Mouse (Mus musculus) forebrain, embryonic 16.5 days (tissue): ENCODE results near the gene Ttc39b. TPM values are rescaled to one million over a fixed set of nuclear protein-coding genes. Genes with fewer than 3 reads are reported as not detected.

ENCODE experiments used
- ATAC-seq: fragments of 200-750 bp; cut with Nextera tagmentation; 2 replicates; pipeline ENCODE4 v1.8.0; 2017; ENCODE audit warnings: mild to moderate bottlenecking, moderate library complexity
- H3K27ac ChIP-seq: fragments of 300-500 bp; sonication (generic); 2 replicates; pipeline ENCODE4 v1.5.1; 2014; ENCODE audit warnings: low read length, control low read depth
- H3K27me3 ChIP-seq: fragments of 300-500 bp; sonication (generic); replicated peaks from 2 replicates; pipeline ENCODE4 v1.6.1; 2014; ENCODE audit warnings: low read length; ENCODE audit not compliant: control insufficient read depth, insufficient read depth
- H3K36me3 ChIP-seq: fragments of 300-500 bp; sonication (generic); 2 replicates; pipeline ENCODE4 v1.6.1; 2014; ENCODE audit not compliant: control insufficient read depth, insufficient read depth
- H3K4me1 ChIP-seq: fragments of 300-500 bp; sonication (generic); replicated peaks from 2 replicates; pipeline ENCODE4 v1.6.1; 2014; ENCODE audit warnings: low read length; ENCODE audit not compliant: control insufficient read depth, insufficient read depth
- H3K4me2 ChIP-seq: fragments of 300-500 bp; sonication (generic); 2 replicates; pipeline ENCODE4 v1.6.1; 2014; ENCODE audit warnings: mild to moderate bottlenecking, low read length, control low read depth
- H3K4me3 ChIP-seq: fragments of 300-500 bp; sonication (generic); replicated peaks from 2 replicates; pipeline ENCODE4 v1.5.1; 2014; ENCODE audit warnings: mild to moderate bottlenecking, low read length, control low read depth
- H3K9ac ChIP-seq: fragments of 300-500 bp; sonication (generic); replicated peaks from 2 replicates; pipeline ENCODE4 v1.6.1; 2014; ENCODE audit warnings: low read depth, low read length, control low read depth
- H3K9me3 ChIP-seq: fragments of 300-500 bp; sonication (generic); 2 replicates; pipeline ENCODE4 v1.6.1; 2016; ENCODE audit warnings: low read length; ENCODE audit not compliant: control insufficient read depth
- WGBS: fragments of 180-500 bp; shearing (Covaris S2); extraction: QIAGEN DNeasy Blood & Tissue Kit; methylation state at CpG from one replicate; pipeline ENCODE4 v1.1.7; 2014; 5-methylcytosine and 5-hydroxymethylcytosine counted together
- polyA plus RNA-seq: library from polyadenylated mRNA; unstranded; fragments of >200 nt; fragmentation: Nextera tagmentation; extraction: Ambion mirVana; gene quantifications from 2 replicates; pipeline ENCODE4 v1.2.1, GENCODE M21; 2015

Gene Ttc39b
- 12.1 and 12.6 TPM in 2 replicates for polyA plus RNA-seq

DNA sequence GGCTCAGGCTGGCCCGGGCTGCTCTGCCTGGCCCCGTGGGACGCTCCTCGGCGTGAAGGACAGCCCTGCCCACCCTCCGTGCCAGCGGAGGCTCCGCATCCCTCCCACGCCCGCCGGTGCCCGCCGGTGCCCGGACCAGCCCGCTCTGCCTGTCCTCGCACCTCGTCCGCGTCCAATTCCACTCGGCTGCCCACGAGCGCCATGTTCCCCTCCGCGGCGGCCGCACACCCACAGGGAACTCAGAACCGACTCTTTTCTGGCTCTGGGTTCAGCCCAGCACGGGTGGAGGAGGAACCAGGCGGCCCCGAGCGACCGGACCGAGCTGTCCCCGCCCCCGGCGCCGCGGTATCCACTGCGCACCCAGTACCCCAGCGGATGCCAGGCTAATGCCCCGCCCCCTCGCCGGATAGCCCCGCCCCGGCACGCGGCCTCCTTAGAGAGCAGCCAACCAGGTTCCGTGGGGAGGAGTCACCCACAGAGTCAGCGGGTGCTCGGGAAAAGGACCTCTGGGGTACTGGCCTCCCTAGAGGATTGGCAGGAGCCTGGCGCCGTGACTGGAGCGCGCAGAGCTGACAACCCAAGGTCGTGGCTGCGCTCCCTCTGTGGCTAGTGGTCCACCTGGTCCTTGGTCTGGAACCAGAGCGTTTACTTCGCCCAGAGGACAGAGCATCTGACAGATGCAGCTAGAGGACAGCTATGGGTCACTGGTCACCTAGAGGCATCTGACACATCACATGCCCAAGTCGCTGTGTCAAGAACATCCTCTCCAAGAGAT, at the start of gene Ttc39b:
Gene Ttc39b (minus strand): TSS at position 346 of the 775 bp plus-strand sequence.
- WGBS: under 1% methylated on average over 51 of the region's 59 CpGs
- Histone ChIP-seq H3K9ac (peak within 1 kb of the TSS; percentile 65), H3K36me3 (no peaks in the 10 kb centered on the region), H3K9me3 (no peaks in the 10 kb centered on the region), H3K27ac (no peak within 1 kb of the TSS), H3K4me3 (peak within 1 kb of the TSS; percentile 80), H3K4me1 (peaks cover 9% of the 10 kb centered on the region), H3K4me2 (peak within 1 kb of the TSS; percentile 99), H3K27me3 (peaks cover 3% of the 10 kb centered on the region; the same call in 1 of the 2 replicates)
- ATAC-seq: peak; percentile 99

DNA sequence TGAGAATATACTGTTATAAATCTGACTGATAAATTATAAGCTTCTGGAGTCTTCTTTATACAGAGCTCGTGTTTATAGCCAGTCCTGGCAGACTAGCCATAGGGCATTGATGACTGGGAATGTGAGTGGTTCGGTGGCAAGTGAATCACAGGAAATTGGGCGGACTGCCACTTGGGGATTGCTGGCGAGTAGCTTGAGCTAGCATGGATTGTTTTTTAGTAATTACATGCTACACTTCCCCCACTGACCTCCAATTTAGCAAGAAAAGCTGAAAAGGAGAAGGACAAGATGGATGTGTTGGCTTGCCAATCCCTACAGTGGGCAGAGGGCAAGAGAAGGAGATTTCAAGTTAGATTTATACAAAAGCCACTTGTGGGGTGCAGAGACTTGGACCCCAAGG, 49.3 kb upstream of the Ttc39b start:
- Histone ChIP-seq H3K4me1 (no peaks in the 10 kb centered on the region), H3K36me3 (no peaks in the 10 kb centered on the region), H3K27me3 (no peaks in the 10 kb centered on the region), H3K27ac (no peak overlapping the region), H3K9ac (no peak overlapping the region), H3K4me2 (no peak overlapping the region), H3K4me3 (no peak overlapping the region), H3K9me3 (no peaks in the 10 kb centered on the region)
- ATAC-seq: peak; percentile 66; the same call in 1 of the 2 replicates
- WGBS: 36% methylated on average over 4 of the region's 4 CpGs

DNA sequence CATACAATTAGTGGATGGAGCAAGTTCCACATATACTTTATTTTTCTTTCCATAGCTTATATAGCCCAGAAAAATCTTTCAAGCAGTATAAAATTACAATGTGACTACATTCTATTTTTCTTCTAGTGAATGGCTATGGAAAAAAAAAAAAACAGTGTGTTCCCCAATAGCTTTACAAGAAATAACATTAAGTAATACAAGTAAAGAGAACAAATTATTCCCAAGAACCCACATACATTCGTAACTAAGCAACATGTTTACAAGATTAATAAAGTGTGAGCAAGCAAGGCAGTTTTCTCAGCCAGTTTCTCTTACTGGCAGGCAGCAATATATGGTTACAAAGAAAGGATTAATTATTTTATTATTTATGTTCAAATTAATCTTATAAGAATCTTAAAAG, 33.7 kb upstream of the Ttc39b start:
- H3K9ac ChIP-seq: no peak overlapping the region
- H3K4me1 ChIP-seq: no peaks in the 10 kb centered on the region
- ATAC-seq: no peak
- H3K9me3 ChIP-seq: no peaks in the 10 kb centered on the region
- H3K27ac ChIP-seq: no peak overlapping the region
- H3K36me3 ChIP-seq: no peaks in the 10 kb centered on the region
- no peak overlapping the region for H3K4me3 ChIP-seq
- no peaks in the 10 kb centered on the region for H3K27me3 ChIP-seq
- H3K4me2 ChIP-seq: no peak overlapping the region
- 86% methylated on average over 1 of the region's 1 CpGs for WGBS

DNA sequence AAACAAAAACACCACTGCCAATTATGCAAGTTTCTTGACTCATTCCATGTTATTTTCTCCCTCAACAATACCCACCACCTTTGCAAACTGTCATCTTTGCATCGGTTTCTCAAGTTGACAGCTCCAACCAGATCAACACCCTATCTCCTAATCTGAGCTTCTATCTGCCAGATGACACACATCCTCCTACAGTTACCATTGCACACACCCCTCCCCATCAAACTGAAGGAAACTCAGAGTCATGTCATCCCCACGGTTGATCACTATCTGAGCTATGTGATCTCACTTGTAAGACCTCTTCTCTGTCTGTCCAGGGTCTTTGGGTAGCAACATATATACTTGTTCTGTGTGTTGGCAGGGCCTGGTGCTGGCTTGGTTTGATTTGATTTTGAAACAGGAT, 30.7 kb upstream of the Ttc39b start:
- Histone ChIP-seq H3K4me3 (no peak overlapping the region), H3K4me2 (no peak overlapping the region), H3K9ac (no peak overlapping the region), H3K9me3 (no peaks in the 10 kb centered on the region), H3K27ac (no peak overlapping the region), H3K36me3 (no peaks in the 10 kb centered on the region), H3K27me3 (no peaks in the 10 kb centered on the region), H3K4me1 (peaks cover 9% of the 10 kb centered on the region)
- 91% methylated on average over 2 of the region's 2 CpGs for WGBS
- no peak for ATAC-seq

DNA sequence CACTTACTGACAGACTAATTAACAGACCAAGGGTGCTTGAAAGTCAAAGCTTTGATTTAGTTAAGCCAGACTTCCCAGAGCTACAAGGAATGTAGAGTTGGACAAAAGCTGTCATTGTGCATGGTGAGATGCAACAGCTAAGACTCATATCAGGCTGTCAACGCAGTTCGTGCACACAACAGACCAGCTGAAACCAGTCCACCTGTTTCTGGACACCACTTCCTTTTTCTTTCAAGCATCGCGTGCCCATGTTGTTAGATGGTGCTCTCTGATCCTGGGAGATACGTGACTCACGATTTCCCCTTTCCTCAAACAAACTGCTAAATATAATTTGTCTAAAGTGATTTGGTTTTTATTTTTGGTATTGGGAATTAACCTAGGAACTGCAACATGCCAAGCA, 29.9 kb upstream of the Ttc39b start:
- no peak overlapping the region for H3K4me3 ChIP-seq
- no peak for ATAC-seq
- no peak overlapping the region for H3K4me2 ChIP-seq
- no peaks in the 10 kb centered on the region for H3K27me3 ChIP-seq
- no peak overlapping the region for H3K9ac ChIP-seq
- H3K36me3 ChIP-seq: no peaks in the 10 kb centered on the region
- H3K9me3 ChIP-seq: no peaks in the 10 kb centered on the region
- H3K27ac ChIP-seq: no peak overlapping the region
- WGBS: 72% methylated on average over 6 of the region's 6 CpGs
- H3K4me1 ChIP-seq: peaks cover 9% of the 10 kb centered on the region

DNA sequence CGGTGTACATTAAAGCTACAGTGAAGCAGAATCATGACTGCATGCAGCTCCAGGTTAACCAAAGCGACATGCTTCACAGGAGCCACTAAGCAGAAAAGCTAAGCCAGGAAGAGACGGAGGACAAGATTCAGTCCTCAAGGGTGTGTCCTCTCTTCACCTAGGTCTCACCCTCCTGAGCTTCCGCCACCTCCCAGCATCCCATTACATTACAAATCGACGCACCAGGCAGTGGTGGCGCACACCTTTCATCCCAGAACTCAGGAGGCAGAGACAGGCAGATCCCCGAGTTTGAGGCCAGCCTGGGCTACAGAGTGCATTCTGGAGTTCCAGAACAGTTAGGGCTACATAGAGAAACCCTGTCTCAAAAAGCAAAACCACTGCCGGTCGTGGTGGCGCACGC, 29.2 kb upstream of the Ttc39b start:
- no peak overlapping the region for H3K4me3 ChIP-seq
- WGBS: 97% methylated on average over 12 of the region's 12 CpGs
- peaks cover 9% of the 10 kb centered on the region for H3K4me1 ChIP-seq
- no peaks in the 10 kb centered on the region for H3K9me3 ChIP-seq
- ATAC-seq: no peak
- no peak overlapping the region for H3K27ac ChIP-seq
- no peak overlapping the region for H3K4me2 ChIP-seq
- H3K36me3 ChIP-seq: no peaks in the 10 kb centered on the region
- no peaks in the 10 kb centered on the region for H3K27me3 ChIP-seq
- H3K9ac ChIP-seq: no peak overlapping the region

DNA sequence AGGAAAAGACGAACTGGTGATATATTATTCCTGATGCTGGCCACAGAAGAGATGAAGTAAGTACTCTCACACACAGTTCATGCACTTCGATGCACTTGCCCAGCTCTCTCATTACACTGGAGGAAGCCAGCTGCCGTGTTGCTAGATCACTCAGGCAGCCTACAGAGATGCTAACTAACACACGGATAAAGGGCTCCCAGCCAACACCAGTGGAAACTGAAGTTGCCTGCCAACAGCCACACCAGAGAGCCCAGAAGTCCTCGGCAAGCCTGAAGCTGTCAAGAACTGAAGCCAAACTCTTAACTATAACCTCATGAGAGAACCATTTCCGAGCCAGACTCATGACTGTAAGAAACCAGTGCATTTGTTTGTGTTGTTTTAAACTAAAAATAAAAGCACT, 26.7 kb upstream of the Ttc39b start:
- Histone ChIP-seq H3K27me3 (no peaks in the 10 kb centered on the region), H3K4me2 (no peak overlapping the region), H3K36me3 (no peaks in the 10 kb centered on the region), H3K9me3 (no peaks in the 10 kb centered on the region), H3K4me3 (no peak overlapping the region), H3K4me1 (peaks cover 9% of the 10 kb centered on the region), H3K9ac (no peak overlapping the region), H3K27ac (no peak overlapping the region)
- peak; percentile 97 for ATAC-seq
- 23% methylated on average over 6 of the region's 6 CpGs for WGBS

DNA sequence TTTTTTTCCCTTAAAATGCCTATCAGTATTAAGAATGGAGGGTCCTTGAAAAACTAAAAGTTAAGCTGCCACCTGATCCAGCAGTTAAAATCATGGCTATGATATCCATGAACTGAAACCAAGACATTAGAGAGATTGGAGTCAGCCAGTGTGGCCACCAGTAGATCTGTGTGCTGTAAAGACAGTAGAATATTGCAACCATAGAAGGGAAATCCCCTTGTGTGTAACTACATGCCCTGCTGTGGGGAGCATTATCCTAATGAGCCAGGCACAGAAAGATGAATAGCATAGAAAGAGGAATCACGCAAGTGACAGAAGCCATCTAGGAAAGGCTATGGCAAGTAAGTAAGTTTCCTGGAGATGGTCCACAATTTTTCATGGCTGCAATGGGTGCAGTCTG, 24.9 kb upstream of the Ttc39b start:
- Histone ChIP-seq H3K36me3 (no peaks in the 10 kb centered on the region), H3K4me1 (peaks cover 9% of the 10 kb centered on the region), H3K4me2 (no peak overlapping the region), H3K4me3 (no peak overlapping the region), H3K27me3 (no peaks in the 10 kb centered on the region), H3K9me3 (no peaks in the 10 kb centered on the region), H3K27ac (no peak overlapping the region), H3K9ac (no peak overlapping the region)
- ATAC-seq: no peak
- 68% methylated on average over 1 of the region's 1 CpGs for WGBS

DNA sequence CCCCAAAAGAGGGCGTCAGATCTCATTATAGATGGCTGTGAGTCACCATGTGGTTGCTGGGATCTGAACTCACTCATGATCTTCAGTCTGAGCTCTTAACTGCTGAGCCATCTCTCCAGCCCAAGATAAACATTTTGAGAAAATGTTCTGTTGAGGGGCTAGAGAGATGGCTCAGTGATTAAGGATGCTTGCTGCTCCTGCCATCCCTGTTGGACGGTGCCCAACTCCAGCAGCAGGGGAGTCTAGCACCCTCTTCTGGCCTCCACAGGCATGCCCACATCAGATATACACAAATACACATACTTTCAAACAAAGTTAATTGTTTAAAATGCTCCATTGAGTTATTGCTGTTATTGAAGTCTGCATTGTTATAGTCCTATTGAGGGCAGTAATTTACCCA, 19.8 kb upstream of the Ttc39b start:
- Histone ChIP-seq H3K9me3 (no peaks in the 10 kb centered on the region), H3K9ac (no peak overlapping the region), H3K27ac (no peak overlapping the region), H3K27me3 (no peaks in the 10 kb centered on the region), H3K4me3 (no peak overlapping the region), H3K36me3 (no peaks in the 10 kb centered on the region), H3K4me1 (no peaks in the 10 kb centered on the region), H3K4me2 (no peak overlapping the region)
- no peak for ATAC-seq
- 61% methylated on average over 2 of the region's 2 CpGs for WGBS
